Mouse (Mus musculus): ENCODE data around the gene H2-T23. TPM values are rescaled to one million over a fixed set of nuclear protein-coding genes. Genes with fewer than 3 reads are reported as not detected.
A peak's percentile ranks its signal among the peaks of the same experiment; 100 is the strongest.
"Not testable (repeated sequence)": the region's sequence is repeated elsewhere in the genome, so short reads cannot be mapped to it uniquely, and the experiment has no call there.

Gene H2-T23
- polyA plus RNA-seq, 1 experiment from 2014 or later = 52.8 TPM

DNA sequence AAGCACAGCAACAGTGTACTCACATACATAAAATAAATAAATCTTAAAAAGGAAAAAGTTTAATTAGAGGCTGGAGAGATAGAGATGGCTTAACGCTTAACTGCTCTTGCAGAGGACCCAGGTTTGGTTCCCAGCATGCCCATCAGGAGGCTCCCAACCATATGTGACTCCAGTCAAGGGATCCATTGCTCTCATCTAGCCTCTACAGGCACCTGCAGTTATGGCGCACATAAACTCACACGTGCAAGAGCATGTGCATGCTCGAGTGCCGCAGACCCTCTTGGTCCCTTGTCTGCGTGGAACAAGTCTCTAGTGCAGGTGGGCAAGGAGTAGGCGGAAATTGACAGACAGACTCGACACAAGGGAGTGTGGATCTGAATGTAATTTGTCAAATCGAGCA, 10.6 kb downstream of the H2-T23 start:
- no peak overlapping the region for H3K4me3 ChIP-seq (replicated peaks)
- H3K27ac ChIP-seq (replicated peaks) = no peak overlapping the region
- WGBS (ENCODE audit: insufficient replicate concordance) = 86% methylated on average over 9 of the region's 9 CpGs
- H3K4me2 ChIP-seq = no peak overlapping the region
- H3K9me3 ChIP-seq (replicated peaks) = no peaks in the 10 kb centered on the region
- peaks cover 80% of the 10 kb centered on the region for H3K4me1 ChIP-seq (replicated peaks)
- no peak for ATAC-seq (ENCODE audit: insufficient read depth)
- H3K36me3 ChIP-seq (replicated peaks) = peaks cover 7% of the 10 kb centered on the region
- H3K9ac ChIP-seq = no peak overlapping the region
- H3K27me3 ChIP-seq = no peaks in the 10 kb centered on the region

- Histone ChIP-seq H3K4me2 (peak overlapping the region; percentile 74), H3K9ac (0 out of 2 replicates have a peak overlapping the region, but pooled peaks have one; percentile 28), H3K4me1 (replicated peaks) (peaks cover 85% of the 10 kb centered on the region)
Observed at GRCm38 (mm10) chr17:36021309-36021708, 11.3 kb downstream of the H2-T23 start.

GRCm38 (mm10) chr17:36020191-36021073, 12.2 kb downstream of the H2-T23 start, which contains the start of gene H2-T24:
TSS of gene H2-T24 (minus strand) at chr17:36020560.
- ATAC-seq (ENCODE audit: insufficient read depth) = peak; percentile 87
- H3K4me2 ChIP-seq = peak within 1 kb of the TSS; percentile 74
- peak within 1 kb of the TSS; percentile 62 for H3K4me3 ChIP-seq (replicated peaks)
- 8% methylated on average over 15 of the region's 15 CpGs for WGBS (ENCODE audit: insufficient replicate concordance)
- no peaks in the 10 kb centered on the region for H3K27me3 ChIP-seq
- peaks cover 23% of the 10 kb centered on the region for H3K36me3 ChIP-seq (replicated peaks)
- peak within 1 kb of the TSS; percentile 94 for H3K27ac ChIP-seq (replicated peaks)
- H3K9ac ChIP-seq = peak within 1 kb of the TSS; percentile 61
- H3K9me3 ChIP-seq (replicated peaks) = no peaks in the 10 kb centered on the region
- peaks cover 88% of the 10 kb centered on the region for H3K4me1 ChIP-seq (replicated peaks)

More at GRCm38 (mm10) chr17:36021309-36021708, 11.3 kb downstream of the H2-T23 start:
- Histone ChIP-seq H3K36me3 (replicated peaks) (peaks cover 15% of the 10 kb centered on the region), H3K4me3 (replicated peaks) (peak overlapping the region; percentile 62), H3K9me3 (replicated peaks) (no peaks in the 10 kb centered on the region), H3K27me3 (no peaks in the 10 kb centered on the region), H3K27ac (replicated peaks) (peak overlapping the region; percentile 94)
- 82% methylated on average over 1 of the region's 1 CpGs for WGBS (ENCODE audit: insufficient replicate concordance)
- ATAC-seq (ENCODE audit: insufficient read depth) = no peak

- 60% methylated on average over 3 of the region's 3 CpGs for WGBS (ENCODE audit: insufficient replicate concordance)
- no peaks in the 10 kb centered on the region for H3K9me3 ChIP-seq (replicated peaks)
- H3K4me2 ChIP-seq = peak overlapping the region; percentile 74
- peak overlapping the region; percentile 94 for H3K27ac ChIP-seq (replicated peaks)
- no peaks in the 10 kb centered on the region for H3K27me3 ChIP-seq
- peaks cover 32% of the 10 kb centered on the region for H3K36me3 ChIP-seq (replicated peaks)
- ATAC-seq (ENCODE audit: insufficient read depth) = no peak
- H3K4me3 ChIP-seq (replicated peaks) = peak overlapping the region; percentile 62
- H3K4me1 ChIP-seq (replicated peaks) = peaks cover 79% of the 10 kb centered on the region
- H3K9ac ChIP-seq = peak overlapping the region; percentile 61
Observed at GRCm38 (mm10) chr17:36019519-36019918, 13.1 kb downstream of the H2-T23 start.

DNA sequence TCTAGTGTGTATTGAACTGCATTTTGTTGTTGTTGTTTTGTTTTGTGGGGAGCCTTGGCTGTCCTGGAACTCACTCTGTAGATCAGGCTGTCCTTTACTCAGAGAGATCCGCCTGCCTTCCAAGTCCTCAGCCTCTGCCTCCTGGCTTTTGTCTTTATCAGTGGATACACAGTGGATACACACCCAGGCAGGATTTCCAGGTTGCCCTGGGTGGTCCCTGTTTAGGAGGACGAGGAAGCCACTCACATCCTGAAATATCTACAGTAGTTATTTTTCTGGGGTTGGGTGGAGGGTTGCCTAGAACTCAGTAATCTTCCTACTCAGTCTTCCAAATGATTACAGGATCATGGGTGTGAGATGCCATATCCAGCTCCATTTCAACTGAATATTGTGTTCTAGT, 13.7 kb downstream of the H2-T23 start:
- WGBS (ENCODE audit: insufficient replicate concordance) = 25% methylated on average over 2 of the region's 2 CpGs
- Histone ChIP-seq H3K27me3 (no peaks in the 10 kb centered on the region), H3K27ac (replicated peaks) (peak overlapping the region; percentile 94), H3K9ac (peak overlapping the region; percentile 51), H3K4me1 (replicated peaks) (peaks cover 73% of the 10 kb centered on the region), H3K9me3 (replicated peaks) (no peaks in the 10 kb centered on the region), H3K4me3 (replicated peaks) (peak overlapping the region; percentile 62), H3K36me3 (replicated peaks) (peaks cover 38% of the 10 kb centered on the region), H3K4me2 (peak overlapping the region; percentile 74)
- no peak for ATAC-seq (ENCODE audit: insufficient read depth)

- no peak overlapping the region for H3K9ac ChIP-seq
- H3K27me3 ChIP-seq = no peaks in the 10 kb centered on the region
- peak overlapping the region; percentile 21; the same call in 1 of the 2 replicates for H3K27ac ChIP-seq (replicated peaks)
- peaks cover 55% of the 10 kb centered on the region for H3K4me1 ChIP-seq (replicated peaks)
- H3K9me3 ChIP-seq (replicated peaks) = no peaks in the 10 kb centered on the region
- WGBS (ENCODE audit: insufficient replicate concordance) = 76% methylated on average over 5 of the region's 5 CpGs
- no peak overlapping the region for H3K4me2 ChIP-seq
- H3K36me3 ChIP-seq (replicated peaks) = peaks cover 38% of the 10 kb centered on the region
- no peak for ATAC-seq (ENCODE audit: insufficient read depth)
- H3K4me3 ChIP-seq (replicated peaks) = no peak overlapping the region
Observed at GRCm38 (mm10) chr17:36017046-36017445, 15.6 kb downstream of the H2-T23 start.

DNA sequence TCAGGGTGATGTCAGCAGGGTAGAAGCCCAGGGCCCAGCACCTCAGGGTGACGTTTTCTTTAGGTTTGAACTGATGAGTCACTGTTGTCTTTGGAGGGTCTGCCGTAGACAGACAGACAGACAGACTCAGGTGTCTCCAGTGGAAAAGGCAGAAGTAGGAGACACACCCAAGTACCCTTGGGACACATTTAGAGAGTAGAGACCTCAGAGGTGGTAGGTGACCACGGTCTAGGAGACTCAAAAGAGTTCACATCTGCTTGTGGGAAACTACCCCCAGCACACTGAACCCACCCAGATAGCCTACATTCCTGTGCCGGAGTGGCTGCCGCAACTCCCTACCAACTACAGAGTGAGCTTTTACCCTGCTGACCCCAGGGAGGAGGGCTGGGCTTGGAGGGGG, 17.7 kb downstream of the H2-T23 start:
- 80% methylated on average over 5 of the region's 5 CpGs for WGBS (ENCODE audit: insufficient replicate concordance)
- Histone ChIP-seq H3K4me1 (replicated peaks) (peaks cover 38% of the 10 kb centered on the region), H3K36me3 (replicated peaks) (peaks cover 38% of the 10 kb centered on the region), H3K27me3 (no peaks in the 10 kb centered on the region), H3K9me3 (replicated peaks) (no peaks in the 10 kb centered on the region), H3K4me2 (no peak overlapping the region), H3K4me3 (replicated peaks) (no peak overlapping the region), H3K27ac (replicated peaks) (0 out of 2 replicates have a peak overlapping the region, but pooled peaks have one; percentile 14), H3K9ac (no peak overlapping the region)
- ATAC-seq (ENCODE audit: insufficient read depth) = no peak

DNA sequence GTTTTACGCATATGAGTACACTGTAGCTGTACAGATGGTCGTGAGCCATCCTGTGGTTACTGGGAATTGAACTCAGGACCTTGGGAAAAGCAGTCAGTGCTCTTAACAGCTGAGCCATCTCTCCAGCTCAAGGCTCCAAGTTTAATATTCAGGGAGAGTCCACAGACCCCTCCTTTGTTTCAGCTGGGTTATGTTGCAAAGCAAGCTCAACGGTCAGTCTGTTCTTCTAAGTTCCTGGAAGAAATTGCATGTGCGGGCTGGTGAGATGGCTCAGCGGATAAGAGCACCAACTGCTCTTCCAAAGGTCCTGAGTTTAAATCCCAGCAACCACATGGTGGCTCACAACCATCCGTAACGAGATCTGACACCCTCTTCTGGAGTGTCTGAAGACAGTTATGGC, 28.2 kb downstream of the H2-T23 start:
- ATAC-seq (ENCODE audit: insufficient read depth); H3K27ac ChIP-seq (replicated peaks); H3K4me2 ChIP-seq; H3K27me3 ChIP-seq; H3K9ac ChIP-seq; H3K4me3 ChIP-seq (replicated peaks): not testable (repeated sequence)
- WGBS (ENCODE audit: insufficient replicate concordance) = 84% methylated on average over 7 of the region's 7 CpGs
- peaks cover 54% of the 10 kb centered on the region for H3K36me3 ChIP-seq (replicated peaks)
- peaks cover 17% of the 10 kb centered on the region; the same call in 1 of the 2 replicates for H3K9me3 ChIP-seq (replicated peaks)
- H3K4me1 ChIP-seq (replicated peaks) = peaks cover 46% of the 10 kb centered on the region

GRCm38 (mm10) chr17:36003331-36003730, 29.3 kb downstream of the H2-T23 start:
- Histone ChIP-seq H3K9ac (no peak overlapping the region), H3K4me3 (replicated peaks) (no peak overlapping the region), H3K9me3 (replicated peaks) (peaks cover 17% of the 10 kb centered on the region; the same call in 1 of the 2 replicates), H3K4me2 (no peak overlapping the region), H3K27ac (replicated peaks) (no peak overlapping the region), H3K36me3 (replicated peaks) (peaks cover 54% of the 10 kb centered on the region), H3K27me3 (no peaks in the 10 kb centered on the region), H3K4me1 (replicated peaks) (peaks cover 57% of the 10 kb centered on the region)
- 94% methylated on average over 7 of the region's 7 CpGs for WGBS (ENCODE audit: insufficient replicate concordance)
- ATAC-seq (ENCODE audit: insufficient read depth) = no peak

DNA sequence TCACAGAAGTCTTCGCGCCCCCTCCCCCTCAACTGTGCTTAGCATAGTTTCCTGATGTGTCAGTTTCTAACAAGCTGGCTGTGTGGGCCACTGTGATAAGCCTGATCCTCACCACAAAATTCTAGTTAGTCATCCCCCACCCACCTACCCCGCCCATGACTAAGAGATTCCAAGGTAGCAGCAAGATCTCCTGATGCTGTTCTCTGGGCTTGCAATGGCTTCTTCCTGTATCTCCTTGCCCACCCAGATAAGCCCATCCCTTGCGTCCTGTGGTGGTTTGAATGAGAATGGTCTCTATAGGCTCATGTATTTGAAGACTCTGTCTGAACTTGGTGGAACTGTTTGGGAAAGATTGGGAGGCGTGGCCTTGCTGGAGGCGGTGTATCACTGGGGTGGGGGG, 30.7 kb downstream of the H2-T23 start:
- H3K36me3 ChIP-seq (replicated peaks) = peaks cover 53% of the 10 kb centered on the region
- H3K4me2 ChIP-seq = peak overlapping the region; percentile 77
- H3K4me1 ChIP-seq (replicated peaks) = peaks cover 71% of the 10 kb centered on the region
- H3K9me3 ChIP-seq (replicated peaks) = peaks cover 17% of the 10 kb centered on the region; the same call in 1 of the 2 replicates
- ATAC-seq (ENCODE audit: insufficient read depth) = peak; percentile 85
- H3K4me3 ChIP-seq (replicated peaks) = peak overlapping the region; percentile 34
- H3K27ac ChIP-seq (replicated peaks) = peak overlapping the region; percentile 92
- H3K27me3 ChIP-seq = no peaks in the 10 kb centered on the region
- 48% methylated on average over 6 of the region's 6 CpGs for WGBS (ENCODE audit: insufficient replicate concordance)
- H3K9ac ChIP-seq = 0 out of 2 replicates have a peak overlapping the region, but pooled peaks have one; percentile 1
